Mouse (Mus musculus) spleen, embryonic (tissue): ENCODE measurements around the gene Rpl19.

Experiments used
- CTCF ChIA-PET: fragments of 350-600 bp; sonication (Branson Sonifier 250); formaldehyde crosslinking; loops from one replicate; lab custom pipeline; 2022; lab: Charles Lee

The Rpl19 gene

GRCm38 (mm10) chr11:98020710-98021109 lies 5.8 kb upstream of the Rpl19 start:
- CTCF ChIA-PET: interaction anchor here (0.6 to 1.0 kb wide), 3 partner anchors 14 to 467 kb away, joined by 3 to 7 read pairs (median 3); no protein-coding TSS in a partner anchor

GRCm38 (mm10) chr11:98021118-98021517 lies 5.4 kb upstream of the Rpl19 start:
- CTCF ChIA-PET: interaction anchor here (1.4 kb wide), 1 partner anchor 31 kb away, joined by 4 read pairs; no protein-coding TSS in a partner anchor

GRCm38 (mm10) chr11:98021565-98022252 lies 4.8 kb upstream of the Rpl19 start:
- CTCF ChIA-PET: interaction anchor here (1.0 to 1.4 kb wide), 2 partner anchors 28 to 32 kb away, joined by 4 read pairs; no protein-coding TSS in a partner anchor

- CTCF ChIA-PET: interaction anchor here (0.5 to 1.4 kb wide), 4 partner anchors 11 to 223 kb away, joined by 4 to 5 read pairs (median 4); partner anchors contain the start of gene Lasp1
Observed at GRCm38 (mm10) chr11:98022253-98022554, 4.3 kb upstream of the Rpl19 start.

- CTCF ChIA-PET: interaction anchor here (0.5 to 1.4 kb wide), 4 partner anchors 12 to 224 kb away, joined by 4 to 5 read pairs (median 4); partner anchors contain the start of gene Lasp1
Observed at GRCm38 (mm10) chr11:98022555-98023371, 3.7 kb upstream of the Rpl19 start, which contains the start of gene Cacnb1. Gene Cacnb1 (minus strand): TSS chr11:98023034.

GRCm38 (mm10) chr11:98024516-98024915 lies 2.0 kb upstream of the Rpl19 start:
- CTCF ChIA-PET: interaction anchor here (0.7 kb wide), 1 partner anchor 178 kb away, joined by 3 read pairs; no protein-coding TSS in a partner anchor

- CTCF ChIA-PET: interaction anchor here (0.7 kb wide), 1 partner anchor 18 kb away, joined by 4 read pairs; no protein-coding TSS in a partner anchor
Observed at GRCm38 (mm10) chr11:98026248-98026569, 301 bp upstream of the Rpl19 start.

- CTCF ChIA-PET: no interaction called here
Observed at GRCm38 (mm10) chr11:98027297-98027688, 783 bp downstream of the Rpl19 start.

- CTCF ChIA-PET: no interaction called here
Observed at GRCm38 (mm10) chr11:98027785-98028184, 1.3 kb downstream of the Rpl19 start.

- CTCF ChIA-PET: interaction anchor here (0.5 to 1.9 kb wide), 3 partner anchors 44 to 1058 kb away, joined by 3 to 12 read pairs (median 11); no protein-coding TSS in a partner anchor
Observed at GRCm38 (mm10) chr11:98030701-98031442, 4.4 kb downstream of the Rpl19 start.

GRCm38 (mm10) chr11:98031443-98031770 lies 4.9 kb downstream of the Rpl19 start:
- CTCF ChIA-PET: interaction anchor here (0.5 to 1.9 kb wide), 3 partner anchors 44 to 571 kb away, joined by 3 to 12 read pairs (median 11); no protein-coding TSS in a partner anchor

GRCm38 (mm10) chr11:98034061-98034460 lies 7.6 kb downstream of the Rpl19 start:
- CTCF ChIA-PET: interaction anchor here (0.6 kb wide), 1 partner anchor 9 kb away, joined by 5 read pairs; no protein-coding TSS in a partner anchor

- CTCF ChIA-PET: interaction anchor here (0.8 kb wide), 1 partner anchor 42 kb away, joined by 3 read pairs; no protein-coding TSS in a partner anchor
Observed at GRCm38 (mm10) chr11:98034840-98035239, 8.3 kb downstream of the Rpl19 start.

- CTCF ChIA-PET: no interaction called here
Observed at GRCm38 (mm10) chr11:98035977-98036377, 9.5 kb downstream of the Rpl19 start.

- CTCF ChIA-PET: no interaction called here
Observed at GRCm38 (mm10) chr11:98037871-98038270, 11.4 kb downstream of the Rpl19 start.

- CTCF ChIA-PET: no interaction called here
Observed at GRCm38 (mm10) chr11:98040975-98041374, 14.5 kb downstream of the Rpl19 start.

GRCm38 (mm10) chr11:98042741-98043140 lies 16.2 kb downstream of the Rpl19 start:
- CTCF ChIA-PET: interaction anchor here (0.7 kb wide), 1 partner anchor 144 kb away, joined by 17 read pairs; no protein-coding TSS in a partner anchor

GRCm38 (mm10) chr11:98044074-98044473 lies 17.6 kb downstream of the Rpl19 start:
- CTCF ChIA-PET: no interaction called here

GRCm38 (mm10) chr11:98045596-98045995 lies 19.1 kb downstream of the Rpl19 start:
- CTCF ChIA-PET: no interaction called here

- CTCF ChIA-PET: no interaction called here
Observed at GRCm38 (mm10) chr11:98046466-98046865, 20.0 kb downstream of the Rpl19 start.

- CTCF ChIA-PET: interaction anchor here (0.6 kb wide), 1 partner anchor 170 kb away, joined by 5 read pairs; no protein-coding TSS in a partner anchor
Observed at GRCm38 (mm10) chr11:98047745-98048144, 21.2 kb downstream of the Rpl19 start.
